Mouse (Mus musculus) testis, adult 2 months (tissue): ENCODE measurements around the gene Maea. TPM values are rescaled to one million over a fixed set of nuclear protein-coding genes. Genes with fewer than 3 reads are reported as not detected.

Source experiments
- H3K27ac ChIP-seq: fragments of 200-500 bp; 2 replicates; pipeline ENCODE4 v1.5.1; 2012; ENCODE audit warnings: low read depth, low read length; ENCODE audit not compliant: control insufficient read depth, insufficient read depth
- H3K27me3 ChIP-seq: fragments of 200-500 bp; 2 replicates; pipeline ENCODE4 v1.6.1; 2012; ENCODE audit warnings: mild to moderate bottlenecking, low read length, moderate library complexity; ENCODE audit not compliant: control insufficient read depth, insufficient read depth
- H3K36me3 ChIP-seq: fragments of 200-500 bp; 2 replicates; pipeline ENCODE4 v1.6.1; 2012; ENCODE audit warnings: mild to moderate bottlenecking, low read length; ENCODE audit not compliant: control insufficient read depth, insufficient read depth
- H3K4me1 ChIP-seq: fragments of 200-500 bp; 2 replicates; pipeline ENCODE4 v1.6.1; 2012; ENCODE audit warnings: low read length; ENCODE audit not compliant: control insufficient read depth, insufficient read depth
- H3K4me3 ChIP-seq: fragments of 200-500 bp; 2 replicates; pipeline ENCODE4 v1.5.1; 2012; ENCODE audit warnings: low read depth, mild to moderate bottlenecking, low read length, moderate library complexity, mixed read lengths; ENCODE audit not compliant: control insufficient read depth
- CTCF ChIP-seq: fragments of 200-500 bp; IDR thresholded peaks from 2 replicates; pipeline ENCODE4 v1.5.1; 2012; ENCODE audit warnings: low read depth, mild to moderate bottlenecking, inconsistent platforms, low read length, moderate library complexity; ENCODE audit not compliant: control insufficient read depth, insufficient read depth, insufficient replicate concordance
- POLR2A ChIP-seq: fragments of 200-500 bp; IDR thresholded peaks from 2 replicates; pipeline ENCODE4 v1.6.1; 2012; ENCODE audit warnings: low read depth, mild to moderate bottlenecking, inconsistent platforms, low read length, moderate library complexity; ENCODE audit not compliant: control insufficient read depth
- polyA plus RNA-seq: library from polyadenylated mRNA; depleted of rRNA; stranded (reverse); fragments of >200 nt; gene quantifications from 2 replicates; pipeline ENCODE4 v1.2.3, GENCODE M21; 2012; rRNA removed

Maea gene
- 98.3 and 112 TPM in 2 replicates for polyA plus RNA-seq

- peak; percentile 96 for TF ChIP-seq POLR2A
- 0 out of 2 replicates have a peak, but pooled peaks have one; percentile 3 for TF ChIP-seq CTCF
- Histone ChIP-seq H3K27ac (peak within 1 kb of the TSS; percentile 98), H3K27me3 (no peaks in the 10 kb centered on the region), H3K36me3 (0 out of 2 replicates have a peak, but pooled peaks cover 1% of the 10 kb centered on the region), H3K4me1 (peaks cover 7% of the 10 kb centered on the region), H3K4me3 (peak within 1 kb of the TSS; percentile 96)
Observed at GRCm38 (mm10) chr5:33335273-33335976, at the start of gene Maea. Gene Maea (plus strand): TSS chr5:33335509.

GRCm38 (mm10) chr5:33293796-33294430 lies 41.4 kb upstream of the Maea start:
- TF ChIP-seq POLR2A = no peak
- TF ChIP-seq CTCF = no peak
- Histone ChIP-seq H3K4me1 (no peaks in the 10 kb centered on the region), H3K27ac (no peak overlapping the region), H3K36me3 (no peaks in the 10 kb centered on the region), H3K27me3 (no peaks in the 10 kb centered on the region), H3K4me3 (no peak overlapping the region)

- TF ChIP-seq POLR2A (no peak), CTCF (no peak; the same call in 1 of the 2 replicates)
- Histone ChIP-seq H3K4me1 (no peaks in the 10 kb centered on the region), H3K27ac (no peak overlapping the region), H3K36me3 (no peaks in the 10 kb centered on the region), H3K4me3 (no peak overlapping the region), H3K27me3 (no peaks in the 10 kb centered on the region)
Observed at GRCm38 (mm10) chr5:33297164-33297563, 38.1 kb upstream of the Maea start.

DNA sequence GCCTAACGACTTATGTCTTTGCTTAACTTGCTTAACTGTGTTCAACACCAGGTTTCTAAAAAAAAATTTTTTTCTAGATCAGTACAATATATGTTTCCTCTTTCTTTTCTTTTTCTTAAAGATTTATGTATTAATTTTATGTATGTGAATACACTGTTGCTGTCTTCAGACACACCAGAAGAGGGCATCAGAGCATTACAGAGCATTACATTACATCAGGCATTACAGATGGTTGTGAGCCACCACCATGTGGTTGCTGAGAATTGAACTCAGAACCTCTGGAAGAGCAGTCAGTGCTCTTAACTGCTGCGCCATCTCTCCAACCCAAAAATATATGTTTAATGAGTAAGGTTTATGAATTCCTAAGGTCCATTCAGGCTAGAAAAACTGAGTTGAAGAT lies 33.5 kb upstream of the Maea start:
- Histone ChIP-seq H3K4me1 (no peaks in the 10 kb centered on the region), H3K36me3 (no peaks in the 10 kb centered on the region), H3K27me3 (no peaks in the 10 kb centered on the region), H3K4me3 (no peak overlapping the region), H3K27ac (no peak overlapping the region)
- TF ChIP-seq CTCF (no peak), POLR2A (no peak)

- TF ChIP-seq POLR2A (no peak), CTCF (no peak)
- Histone ChIP-seq H3K27me3 (no peaks in the 10 kb centered on the region), H3K27ac (no peak overlapping the region), H3K4me3 (no peak overlapping the region), H3K4me1 (no peaks in the 10 kb centered on the region), H3K36me3 (no peaks in the 10 kb centered on the region)
Observed at GRCm38 (mm10) chr5:33310704-33311462, 24.4 kb upstream of the Maea start.

DNA sequence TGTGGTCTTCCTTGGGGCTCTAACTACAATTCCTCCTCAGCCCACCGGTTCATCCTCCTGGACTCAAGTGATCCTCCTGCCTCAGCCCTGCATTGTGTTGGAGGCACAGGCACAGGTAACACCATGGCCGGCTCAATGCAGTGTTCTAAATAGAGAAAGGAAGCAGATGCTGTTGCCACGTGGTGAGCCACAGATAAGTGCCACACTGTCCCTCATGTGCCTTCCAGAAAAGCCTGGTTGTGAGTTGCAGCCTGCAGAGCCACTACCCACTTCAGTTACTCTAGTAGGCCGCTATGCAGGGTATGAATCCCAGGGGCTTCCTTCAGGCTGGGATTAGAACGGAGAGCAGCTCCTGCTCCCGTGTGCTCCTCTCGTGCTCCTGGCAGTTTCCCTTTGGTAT lies 23.1 kb upstream of the Maea start:
- no peak overlapping the region for H3K4me3 ChIP-seq
- no peaks in the 10 kb centered on the region for H3K27me3 ChIP-seq
- no peaks in the 10 kb centered on the region for H3K4me1 ChIP-seq
- H3K36me3 ChIP-seq = no peaks in the 10 kb centered on the region
- H3K27ac ChIP-seq = no peak overlapping the region
- TF ChIP-seq CTCF (no peak), POLR2A (no peak)

DNA sequence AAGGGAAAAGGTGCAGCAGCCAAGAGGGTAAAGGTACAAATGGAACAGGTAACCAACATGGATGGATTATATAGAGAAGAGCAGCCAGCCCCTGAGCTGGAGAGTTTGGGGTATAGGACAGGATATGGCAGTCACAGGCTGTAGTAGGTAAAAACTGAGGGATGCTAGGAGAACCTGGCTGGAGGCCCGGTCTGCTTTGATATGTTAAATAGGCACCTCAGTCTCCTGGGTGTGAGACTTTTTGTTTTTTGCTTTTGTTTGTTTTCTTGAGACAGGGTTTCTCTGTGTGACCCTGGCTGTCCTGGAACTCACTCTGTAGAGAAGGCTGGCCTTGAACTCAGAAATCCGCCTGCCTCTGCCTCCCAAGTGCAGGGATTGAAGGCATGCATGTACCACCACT lies 10.8 kb upstream of the Maea start:
- Histone ChIP-seq H3K4me1 (no peaks in the 10 kb centered on the region), H3K27ac (no peak overlapping the region)
- no peak for TF ChIP-seq POLR2A
- TF ChIP-seq CTCF = no peak

More for the DNA sequence above, 10.8 kb upstream of the Maea start:
- H3K27me3 ChIP-seq = no peaks in the 10 kb centered on the region
- no peak overlapping the region for H3K4me3 ChIP-seq
- H3K36me3 ChIP-seq = no peaks in the 10 kb centered on the region
